Mouse (Mus musculus): Measurements from ENCODE around the gene Gnas.

DNA sequence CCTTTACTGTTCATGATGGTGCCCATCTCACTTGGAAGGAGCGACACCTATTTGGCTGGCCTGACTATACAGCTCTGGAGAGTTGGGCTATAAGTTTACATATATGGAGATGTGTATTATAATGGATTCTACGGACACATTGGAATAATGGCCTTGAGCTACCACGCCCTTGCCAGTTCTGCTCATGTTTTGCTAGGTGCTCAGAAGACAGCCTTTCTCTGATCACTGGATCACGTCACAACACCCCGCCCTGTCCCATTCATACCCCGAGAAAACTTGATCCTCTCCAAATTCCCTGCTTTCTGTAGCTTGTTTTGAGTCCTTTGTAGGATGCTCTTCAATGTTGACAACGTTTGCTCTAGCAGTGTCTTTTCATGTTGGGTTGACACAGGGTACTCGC lies 19.9 kb upstream of the Gnas start:
- TF ChIP-seq CTCF (IDR thresholded peaks at IDR 0.05; ENCODE audit: borderline replicate concordance, extremely low read depth, insufficient read depth, insufficient read length) (no peak), POLR2A (IDR thresholded peaks at IDR 0.05; ENCODE audit: borderline replicate concordance, extremely low read depth, insufficient read depth, insufficient read length, poor library complexity, severe bottlenecking) (no peak)
